Mouse (Mus musculus) CH12.LX (cell line): ENCODE data around the gene Xntrpc.

Experiments used
- BHLHE40 ChIP-seq: IDR thresholded peaks from 2 replicates; pipeline ENCODE4 v1.6.1; 2011; ENCODE audit warnings: mild to moderate bottlenecking, low read depth, low read length, improper control_type of control experiment
- CHD1 ChIP-seq: IDR thresholded peaks from 2 replicates; pipeline ENCODE4 v1.6.1; 2012; ENCODE audit warnings: low read depth, low read length, improper control_type of control experiment, inconsistent platforms
- CTCF ChIP-seq, 2 experiments: IDR thresholded peaks in 1 of 2; conservative IDR thresholded peaks in 1 of 2; 2 replicates each; pipeline ENCODE4 v1.5.1; 2011 to 2012; ENCODE audit warnings: low read depth in 2 of 2, low read length in 2 of 2, improper control_type of control experiment in 1 of 2, inconsistent platforms in 1 of 2, mild to moderate bottlenecking in 1 of 2, moderate library complexity in 1 of 2
- E2F4 ChIP-seq: IDR thresholded peaks from 2 replicates; pipeline ENCODE4 v1.6.1; 2011; ENCODE audit warnings: low read depth, low read length, improper control_type of control experiment; ENCODE audit not compliant: insufficient replicate concordance
- ELF1 ChIP-seq: IDR thresholded peaks from 2 replicates; pipeline ENCODE4 v1.6.1; 2014; ENCODE audit warnings: low read depth, mild to moderate bottlenecking, inconsistent platforms, low read length, improper control_type of control experiment
- EP300 ChIP-seq: IDR thresholded peaks from 2 replicates; pipeline ENCODE4 v1.6.1; 2011; ENCODE audit warnings: low read length, improper control_type of control experiment
- JUN ChIP-seq: IDR thresholded peaks from 2 replicates; pipeline ENCODE4 v1.6.1; 2011; ENCODE audit warnings: low read depth, mild to moderate bottlenecking, low read length, improper control_type of control experiment, moderate library complexity; ENCODE audit not compliant: insufficient read depth
- MAX ChIP-seq: IDR thresholded peaks from 2 replicates; pipeline ENCODE4 v1.6.1; 2011; ENCODE audit warnings: low read length, improper control_type of control experiment
- MXI1 ChIP-seq: IDR thresholded peaks from 2 replicates; pipeline ENCODE4 v1.6.1; 2011; ENCODE audit warnings: mild to moderate bottlenecking, low read depth, low read length, improper control_type of control experiment
- MYC ChIP-seq: IDR thresholded peaks from 2 replicates; pipeline ENCODE4 v1.6.1; 2011; ENCODE audit warnings: low read depth, mild to moderate bottlenecking, improper control_type of control experiment, low read length
- POLR2A ChIP-seq: IDR thresholded peaks from 2 replicates; pipeline ENCODE4 v1.6.1; 2011; ENCODE audit warnings: low read depth, mild to moderate bottlenecking, improper control_type of control experiment, low read length
- POLR2AphosphoS2 ChIP-seq: IDR thresholded peaks from 2 replicates; pipeline ENCODE4 v1.6.1; 2011; ENCODE audit warnings: low read depth, low read length, improper control_type of control experiment
- TCF12 ChIP-seq: IDR thresholded peaks from 2 replicates; pipeline ENCODE4 v1.6.1; 2014; ENCODE audit warnings: low read depth, mild to moderate bottlenecking, inconsistent platforms, low read length, improper control_type of control experiment
- UBTF ChIP-seq: IDR thresholded peaks from 2 replicates; pipeline ENCODE4 v1.6.1; 2012; ENCODE audit warnings: low read depth, mild to moderate bottlenecking, inconsistent platforms, low read length, improper control_type of control experiment, moderate library complexity

DNA sequence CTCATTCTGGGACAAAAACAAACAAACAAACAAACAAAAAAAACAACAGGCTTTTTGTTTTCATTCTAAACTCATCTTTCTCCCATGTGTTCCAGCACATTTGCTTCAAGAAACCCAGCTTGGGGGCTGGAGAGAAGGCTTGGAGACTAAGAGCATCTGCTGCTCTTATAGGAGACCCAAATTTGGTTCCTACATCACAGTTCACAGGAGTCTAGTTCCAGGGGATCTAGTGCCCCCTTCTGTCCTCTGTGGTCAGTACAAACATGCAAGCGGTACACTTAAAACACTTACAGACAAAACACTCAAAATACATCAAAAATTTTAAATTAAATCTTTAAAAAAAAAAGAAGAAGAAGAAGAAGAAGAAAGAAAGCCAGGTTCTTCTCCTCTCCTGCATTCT lies 30.6 kb upstream of the Xntrpc start:
- TF ChIP-seq MAX, result no peak
- no peak for TF ChIP-seq ELF1
- peak in 1 of 2 experiments; percentile 54; a peak in 2 of 4 replicates for TF ChIP-seq CTCF (conservative IDR thresholded peaks at IDR 0.05 in 1 of 2, IDR thresholded peaks at IDR 0.05 in 1 of 2; ENCODE audit: low read depth in 2 of 2, low read length in 2 of 2)
- TF ChIP-seq CHD1, result no peak
- no peak for TF ChIP-seq E2F4
- no peak for TF ChIP-seq TCF12
- no peak for TF ChIP-seq JUN
- TF ChIP-seq UBTF, result no peak
- TF ChIP-seq EP300, result no peak
- no peak for TF ChIP-seq BHLHE40
- TF ChIP-seq POLR2A, result no peak
- no peak for TF ChIP-seq POLR2AphosphoS2
- no peak for TF ChIP-seq MYC
- no peak for TF ChIP-seq MXI1
